8 mouse cellular contexts compared by ENCODE assay signal in the genomic region with DNA sequence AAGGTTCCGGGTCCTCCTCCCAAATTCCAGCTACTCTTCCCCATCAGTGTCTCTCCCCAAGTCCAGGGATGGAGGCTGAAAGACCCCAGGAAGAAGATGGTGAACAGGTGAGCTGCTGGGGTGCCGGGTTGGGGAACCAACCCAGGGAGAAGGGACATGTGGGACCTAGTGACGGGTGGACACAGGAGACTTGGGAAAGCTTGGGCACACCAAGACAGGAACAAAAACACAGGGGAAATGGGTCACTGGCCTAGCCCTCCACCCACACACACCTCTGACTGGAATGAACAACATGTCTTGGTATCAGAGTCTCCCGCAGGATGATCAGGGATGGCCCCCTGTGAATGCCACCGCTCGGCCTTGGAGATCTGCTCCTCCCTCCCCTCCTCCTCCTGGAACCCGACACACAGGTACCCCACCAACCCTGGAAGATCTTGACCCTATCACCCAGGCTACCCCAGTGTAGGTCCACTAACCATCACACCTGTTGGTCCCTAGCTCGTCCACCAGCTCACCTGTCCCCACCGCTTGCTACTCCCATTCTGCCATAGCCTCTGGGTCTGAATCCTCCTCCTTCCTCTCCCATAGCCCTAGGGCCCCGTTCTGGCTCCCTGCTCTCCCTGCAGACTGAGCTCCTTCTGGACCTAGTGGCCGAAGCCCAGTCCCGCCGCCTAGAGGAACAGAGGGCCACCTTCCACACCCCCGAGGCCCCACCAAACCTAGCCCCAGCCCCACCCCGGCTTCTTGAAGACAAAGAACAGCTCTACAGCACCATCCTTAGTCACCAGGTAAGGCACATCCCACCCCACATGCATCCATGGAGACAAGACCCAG. TPM values are rescaled to one million over a fixed set of nuclear protein-coding genes. Genes with fewer than 3 reads are reported as not detected.
DNase-seq lines count a peak whose midpoint lies in the region; ATAC-seq lines count a peak whose summit lies in the region.

No protein-coding gene starts in this region.

- peaks cover 14% of the 10 kb centered on the region for H3K36me3 ChIP-seq in kidney, embryonic 15.5 days
- H3K36me3 ChIP-seq in hindbrain, embryonic 13.5 days, result peaks cover 9% of the 10 kb centered on the region
- H3K36me3 ChIP-seq in midbrain, embryonic 12.5 days, result peaks cover 12% of the 10 kb centered on the region

- peaks cover 80% of the 10 kb centered on the region for H3K4me1 ChIP-seq in kidney, embryonic 15.5 days
- peaks cover 16% of the 10 kb centered on the region for H3K4me1 ChIP-seq in brown adipose tissue, adult 24 weeks (ENCODE audit: control insufficient read depth, insufficient read depth, insufficient read length, low read length)
- H3K4me1 ChIP-seq in hindbrain, embryonic 13.5 days (replicated peaks), result peaks cover 83% of the 10 kb centered on the region
- H3K4me1 ChIP-seq in midbrain, embryonic 12.5 days, result peaks cover 79% of the 10 kb centered on the region

- peak overlapping the region; percentile 100 for H3K27ac ChIP-seq in kidney, embryonic 15.5 days
- peak overlapping the region; percentile 98 for H3K27ac ChIP-seq in brown adipose tissue, adult 24 weeks (replicated peaks; ENCODE audit: low read depth, low read length)
- peak overlapping the region; percentile 99 for H3K27ac ChIP-seq in hindbrain, embryonic 13.5 days
- peak overlapping the region; percentile 99 for H3K27ac ChIP-seq in midbrain, embryonic 12.5 days (replicated peaks)

- H3K9me3 ChIP-seq in kidney, embryonic 15.5 days (replicated peaks), result no peaks in the 10 kb centered on the region
- no peaks in the 10 kb centered on the region for H3K9me3 ChIP-seq in hindbrain, embryonic 13.5 days
- no peaks in the 10 kb centered on the region for H3K9me3 ChIP-seq in midbrain, embryonic 12.5 days

- no peak for ATAC-seq in kidney, embryonic 15.5 days (replicated peaks; ENCODE audit: low FRiP score)
- ATAC-seq in hindbrain, embryonic 13.5 days (ENCODE audit: low FRiP score), result no peak
- ATAC-seq in midbrain, embryonic 12.5 days (ENCODE audit: low FRiP score, low read depth), result no peak
- no peak for ATAC-seq in granulocyte monocyte progenitor cell, adult 5-6 weeks (replicated peaks; ENCODE audit: poor library complexity, severe bottlenecking)

- no peak overlapping the region for H3K9ac ChIP-seq in kidney, embryonic 15.5 days
- peak overlapping the region; percentile 24; the same call in 1 of the 2 replicates for H3K9ac ChIP-seq in hindbrain, embryonic 13.5 days
- peak overlapping the region; percentile 99 for H3K9ac ChIP-seq in midbrain, embryonic 12.5 days (replicated peaks)

- peak overlapping the region; percentile 72 for H3K4me2 ChIP-seq in kidney, embryonic 15.5 days
- H3K4me2 ChIP-seq in hindbrain, embryonic 13.5 days, result peak overlapping the region; percentile 91
- H3K4me2 ChIP-seq in midbrain, embryonic 12.5 days (replicated peaks), result peak overlapping the region; percentile 87

- no peak for DNase-seq in kidney, adult 9 months
- DNase-seq in frontal cortex, postnatal 25 days (ENCODE audit: low spot score in 2 of 2), result no peak
- DNase-seq in layer of hippocampus, adult 11-12 months (ENCODE audit: low spot score), result no peak

- WGBS in kidney, embryonic 15.5 days, result 51% methylated on average over 15 of the region's 15 CpGs
- 66% methylated on average over 15 of the region's 15 CpGs for WGBS in hindbrain, embryonic 13.5 days
- WGBS in midbrain, embryonic 12.5 days, result 59% methylated on average over 15 of the region's 15 CpGs

- peak overlapping the region; percentile 73 for H3K4me3 ChIP-seq in kidney, embryonic 15.5 days (replicated peaks)
- peak overlapping the region; percentile 88 for H3K4me3 ChIP-seq in brown adipose tissue, adult 24 weeks (ENCODE audit: insufficient read depth, low read depth, low read length)
- H3K4me3 ChIP-seq in hindbrain, embryonic 13.5 days, result peak overlapping the region; percentile 7; the same call in 1 of the 2 replicates
- peak overlapping the region; percentile 89; the same call in 1 of the 2 replicates for H3K4me3 ChIP-seq in midbrain, embryonic 12.5 days

- no peaks in the 10 kb centered on the region for H3K27me3 ChIP-seq in kidney, embryonic 15.5 days
- no peaks in the 10 kb centered on the region for H3K27me3 ChIP-seq in hindbrain, embryonic 13.5 days
- H3K27me3 ChIP-seq in midbrain, embryonic 12.5 days, result no peaks in the 10 kb centered on the region

RNA-seq across cellular contexts. Expression of gene Pbx2, which starts 0.7 kb away (rescaled TPM):
- polyA plus RNA-seq in kidney, embryonic 15.5 days (2015; fragmentation: Nextera tagmentation; extraction: Ambion mirVana), result 14.9 and 16.7 TPM in 2 replicates
- polyA plus RNA-seq in brown adipose tissue, adult 24 weeks (2012; ENCODE audit: insufficient read depth, insufficient read length, missing spikeins), result 19.9 and 35.5 TPM in 2 replicates
- 8.9 and 10.6 TPM in 2 replicates for polyA plus RNA-seq in hindbrain, embryonic 13.5 days (2015; fragmentation: Nextera tagmentation; extraction: Ambion mirVana)
- 20.8 and 22.5 TPM in 2 replicates for polyA plus RNA-seq in midbrain, embryonic 12.5 days (2016; fragmentation: Nextera tagmentation; extraction: Ambion mirVana)
- 21.1 and 29.7 TPM in 2 replicates for total RNA-seq in granulocyte monocyte progenitor cell, adult 5-6 weeks (2014; fragmentation: Nextera tagmentation)
- total RNA-seq in granulocyte monocyte progenitor cell, adult 5-6 weeks (2017), result 25.1 and 34.4 TPM in 2 replicates

RNA-seq across cellular contexts. Expression of gene Gpsm3, which starts 0.8 kb away (rescaled TPM):
- polyA plus RNA-seq in kidney, embryonic 15.5 days (2015; fragmentation: Nextera tagmentation; extraction: Ambion mirVana), result 20.8 and 22.6 TPM in 2 replicates
- 3.3 and 7.5 TPM in 2 replicates for polyA plus RNA-seq in brown adipose tissue, adult 24 weeks (2012; ENCODE audit: insufficient read depth, insufficient read length, missing spikeins)
- 3.2 and 4.9 TPM in 2 replicates for polyA plus RNA-seq in hindbrain, embryonic 13.5 days (2015; fragmentation: Nextera tagmentation; extraction: Ambion mirVana)
- 2.9 and 3.3 TPM in 2 replicates for polyA plus RNA-seq in midbrain, embryonic 12.5 days (2016; fragmentation: Nextera tagmentation; extraction: Ambion mirVana)
- 64.1 and 75.3 TPM in 2 replicates for total RNA-seq in granulocyte monocyte progenitor cell, adult 5-6 weeks (2014; fragmentation: Nextera tagmentation)
- 11.5 and 23.4 TPM in 2 replicates for total RNA-seq in granulocyte monocyte progenitor cell, adult 5-6 weeks (2017)

RNA-seq across cellular contexts. Expression of gene Ager, which starts 7.3 kb away (rescaled TPM):
- polyA plus RNA-seq in kidney, embryonic 15.5 days (2015; fragmentation: Nextera tagmentation; extraction: Ambion mirVana), result 6.5 and 7.5 TPM in 2 replicates
- not detected in 2 replicates for polyA plus RNA-seq in brown adipose tissue, adult 24 weeks (2012; ENCODE audit: insufficient read depth, insufficient read length, missing spikeins)
- polyA plus RNA-seq in hindbrain, embryonic 13.5 days (2015; fragmentation: Nextera tagmentation; extraction: Ambion mirVana), result 1.9 and 2.1 TPM in 2 replicates
- polyA plus RNA-seq in midbrain, embryonic 12.5 days (2016; fragmentation: Nextera tagmentation; extraction: Ambion mirVana), result 2.2 and 2.3 TPM in 2 replicates
- 1.3 and 1.9 TPM in 2 replicates for total RNA-seq in granulocyte monocyte progenitor cell, adult 5-6 weeks (2014; fragmentation: Nextera tagmentation)
- total RNA-seq in granulocyte monocyte progenitor cell, adult 5-6 weeks (2017), result 1.3 and 2.0 TPM in 2 replicates

RNA-seq across cellular contexts. Expression of gene Rnf5, which starts 13.1 kb away (rescaled TPM):
- 166 and 168 TPM in 2 replicates for polyA plus RNA-seq in kidney, embryonic 15.5 days (2015; fragmentation: Nextera tagmentation; extraction: Ambion mirVana)
- 104 and 110 TPM in 2 replicates for polyA plus RNA-seq in brown adipose tissue, adult 24 weeks (2012; ENCODE audit: insufficient read depth, insufficient read length, missing spikeins)
- 299 and 301 TPM in 2 replicates for polyA plus RNA-seq in hindbrain, embryonic 13.5 days (2015; fragmentation: Nextera tagmentation; extraction: Ambion mirVana)
- polyA plus RNA-seq in midbrain, embryonic 12.5 days (2016; fragmentation: Nextera tagmentation; extraction: Ambion mirVana), result 240 and 243 TPM in 2 replicates
- 52.2 and 64.9 TPM in 2 replicates for total RNA-seq in granulocyte monocyte progenitor cell, adult 5-6 weeks (2014; fragmentation: Nextera tagmentation)
- total RNA-seq in granulocyte monocyte progenitor cell, adult 5-6 weeks (2017), result 13.8 and 15.2 TPM in 2 replicates

RNA-seq across cellular contexts. Expression of gene Agpat1, which starts 13.7 kb away (rescaled TPM):
- 60.8 and 72.2 TPM in 2 replicates for polyA plus RNA-seq in kidney, embryonic 15.5 days (2015; fragmentation: Nextera tagmentation; extraction: Ambion mirVana)
- polyA plus RNA-seq in brown adipose tissue, adult 24 weeks (2012; ENCODE audit: insufficient read depth, insufficient read length, missing spikeins), result 89.0 and 120 TPM in 2 replicates
- polyA plus RNA-seq in hindbrain, embryonic 13.5 days (2015; fragmentation: Nextera tagmentation; extraction: Ambion mirVana), result 97.8 and 99.1 TPM in 2 replicates
- 82.8 and 86.2 TPM in 2 replicates for polyA plus RNA-seq in midbrain, embryonic 12.5 days (2016; fragmentation: Nextera tagmentation; extraction: Ambion mirVana)
- total RNA-seq in granulocyte monocyte progenitor cell, adult 5-6 weeks (2014; fragmentation: Nextera tagmentation), result 36.6 and 50.1 TPM in 2 replicates
- 19.1 and 19.3 TPM in 2 replicates for total RNA-seq in granulocyte monocyte progenitor cell, adult 5-6 weeks (2017)

Comparison
In these comparisons a context has a peak if more than half of its experiments do, and no peak if none do; other contexts are left out.
1. H3K4me3 ChIP-seq: peak in every context shown above with its lines; median percentile 89 in midbrain, embryonic 12.5 days; 88 in brown adipose tissue, adult 24 weeks; 73 in kidney, embryonic 15.5 days; 7 in hindbrain, embryonic 13.5 days.